Mouse (Mus musculus): Measurements from ENCODE around the gene Lats2. TPM values are rescaled to one million over a fixed set of nuclear protein-coding genes. Genes with fewer than 3 reads are reported as not detected.
"Not testable (repeated sequence)": the region's sequence is repeated elsewhere in the genome, so short reads cannot be mapped to it uniquely, and the experiment has no call there.

The Lats2 gene
- polyA plus RNA-seq, 1 experiment from 2014 or later = 25.6 TPM

GRCm38 (mm10) chr14:57663630-57664029 lies 94.6 kb downstream of the Lats2 start:
- Histone ChIP-seq H3K9me3 (no peaks in the 10 kb centered on the region), H3K27me3 (no peaks in the 10 kb centered on the region), H3K4me3 (peak overlapping the region; percentile 74), H3K9ac (peak overlapping the region; percentile 86), H3K36me3 (no peaks in the 10 kb centered on the region), H3K4me1 (peaks cover 14% of the 10 kb centered on the region), H3K27ac (no peak overlapping the region), H3K4me2 (peak overlapping the region; percentile 87)
- 31% methylated on average over 1 of the region's 1 CpGs for WGBS
- ATAC-seq (ENCODE audit: borderline replicate concordance, extremely low read depth, low FRiP score, low TSS enrichment) = no peak

- 98% methylated on average over 4 of the region's 4 CpGs for WGBS
- Histone ChIP-seq H3K36me3 (no peaks in the 10 kb centered on the region), H3K4me2 (no peak overlapping the region), H3K27ac (no peak overlapping the region), H3K4me3 (no peak overlapping the region), H3K27me3 (no peaks in the 10 kb centered on the region), H3K9me3 (no peaks in the 10 kb centered on the region), H3K4me1 (no peaks in the 10 kb centered on the region; the same call in 1 of the 2 replicates), H3K9ac (no peak overlapping the region)
- ATAC-seq (ENCODE audit: borderline replicate concordance, extremely low read depth, low FRiP score, low TSS enrichment) = no peak
These were observed 99.9 kb downstream of the Lats2 start for GRCm38 (mm10) chr14:57658301-57658700.

DNA sequence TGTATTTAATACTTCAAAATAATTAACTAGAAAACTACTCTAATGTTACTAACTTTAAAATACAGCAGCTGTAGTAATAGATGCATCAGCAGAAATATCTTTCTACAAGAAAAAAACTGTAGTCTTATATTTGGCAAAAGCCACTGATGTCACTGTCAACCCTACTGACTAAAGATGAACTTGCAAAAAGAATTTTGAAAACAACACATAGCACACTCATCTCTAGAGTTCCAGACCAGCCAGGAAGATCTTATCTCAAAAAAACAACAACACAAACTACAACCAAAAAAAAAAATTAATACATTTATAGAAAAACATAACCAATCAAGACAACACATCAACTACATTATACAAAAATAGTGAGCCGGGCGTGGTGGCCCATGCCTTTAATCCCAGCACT lies 100.7 kb downstream of the Lats2 start:
- no peak for ATAC-seq (ENCODE audit: borderline replicate concordance, extremely low read depth, low FRiP score, low TSS enrichment)
- H3K4me2 ChIP-seq = no peak overlapping the region
- no peaks in the 10 kb centered on the region for H3K4me1 ChIP-seq
- no peaks in the 10 kb centered on the region for H3K36me3 ChIP-seq
- H3K27ac ChIP-seq = no peak overlapping the region
- no peak overlapping the region for H3K9ac ChIP-seq
- H3K4me3 ChIP-seq = no peak overlapping the region
- 98% methylated on average over 2 of the region's 2 CpGs for WGBS
- no peaks in the 10 kb centered on the region for H3K9me3 ChIP-seq
- H3K27me3 ChIP-seq = no peaks in the 10 kb centered on the region

- not testable (repeated sequence) for H3K27me3 ChIP-seq; H3K27ac ChIP-seq; H3K36me3 ChIP-seq; H3K9me3 ChIP-seq; H3K4me2 ChIP-seq; H3K4me1 ChIP-seq; ATAC-seq (ENCODE audit: borderline replicate concordance, extremely low read depth, low FRiP score, low TSS enrichment); H3K4me3 ChIP-seq; H3K9ac ChIP-seq
- WGBS = 88% methylated on average over 3 of the region's 3 CpGs
These were observed 101.7 kb downstream of the Lats2 start for GRCm38 (mm10) chr14:57656519-57656918.

- Histone ChIP-seq H3K27ac (no peak overlapping the region), H3K4me3 (no peak overlapping the region), H3K9ac (no peak overlapping the region), H3K9me3 (no peaks in the 10 kb centered on the region), H3K4me1 (no peaks in the 10 kb centered on the region), H3K27me3 (no peaks in the 10 kb centered on the region), H3K36me3 (no peaks in the 10 kb centered on the region), H3K4me2 (no peak overlapping the region)
- ATAC-seq (ENCODE audit: borderline replicate concordance, extremely low read depth, low FRiP score, low TSS enrichment) = no peak
These were observed 108.7 kb downstream of the Lats2 start for GRCm38 (mm10) chr14:57649501-57649900.

- no peak overlapping the region for H3K9ac ChIP-seq
- peaks cover 8% of the 10 kb centered on the region; the same call in 1 of the 2 replicates for H3K36me3 ChIP-seq
- H3K9me3 ChIP-seq = no peaks in the 10 kb centered on the region
- ATAC-seq (ENCODE audit: borderline replicate concordance, extremely low read depth, low FRiP score, low TSS enrichment) = no peak
- H3K4me3 ChIP-seq = no peak overlapping the region
- H3K27me3 ChIP-seq = no peaks in the 10 kb centered on the region
- 77% methylated on average over 4 of the region's 4 CpGs for WGBS
- no peak overlapping the region for H3K4me2 ChIP-seq
- H3K4me1 ChIP-seq = no peaks in the 10 kb centered on the region
- no peak overlapping the region for H3K27ac ChIP-seq
These were observed 112.0 kb downstream of the Lats2 start for GRCm38 (mm10) chr14:57646155-57646554.

Small RNA genes lying within 50 kb of the gene (microRNA-seq; reads per million reads assigned to microRNA genes)
- not detected for gene Mir3077

Other genes starting within 250 kb of the Lats2 start
- gene Il17d, start 233.6 kb downstream of the Lats2 start, polyA plus RNA-seq (2015; fragmentation: Nextera tagmentation; extraction: Ambion mirVana) = 5.2 and 6.1 TPM in 2 replicates
- gene Eef1akmt1, start 186.8 kb downstream of the Lats2 start, polyA plus RNA-seq (2015; fragmentation: Nextera tagmentation; extraction: Ambion mirVana) = 106 and 108 TPM in 2 replicates
- 21.4 and 23.4 TPM in 2 replicates for gene Xpo4, start 93.0 kb downstream of the Lats2 start, polyA plus RNA-seq (2015; fragmentation: Nextera tagmentation; extraction: Ambion mirVana)
- not detected in 2 replicates for gene Gm49361, start 12.3 kb downstream of the Lats2 start, polyA plus RNA-seq (2015; fragmentation: Nextera tagmentation; extraction: Ambion mirVana)
- gene Sap18, start 39.8 kb upstream of the Lats2 start, polyA plus RNA-seq (2015; fragmentation: Nextera tagmentation; extraction: Ambion mirVana) = 23.0 and 24.5 TPM in 2 replicates
- gene Ska3, start 67.8 kb upstream of the Lats2 start, polyA plus RNA-seq (2015; fragmentation: Nextera tagmentation; extraction: Ambion mirVana) = 45.0 and 46.9 TPM in 2 replicates
- gene Mrpl57, start 67.8 kb upstream of the Lats2 start, polyA plus RNA-seq (2015; fragmentation: Nextera tagmentation; extraction: Ambion mirVana) = 132 and 140 TPM in 2 replicates
- 72.3 and 76.7 TPM in 2 replicates for gene Zdhhc20, start 131.9 kb upstream of the Lats2 start, polyA plus RNA-seq (2015; fragmentation: Nextera tagmentation; extraction: Ambion mirVana)
- gene Micu2, start 240.9 kb upstream of the Lats2 start, polyA plus RNA-seq (2015; fragmentation: Nextera tagmentation; extraction: Ambion mirVana) = 82.5 and 85.6 TPM in 2 replicates

Data from lung, embryonic 15.5 days (tissue).